Mouse (Mus musculus): ENCODE results near the gene Sdhc.
"Not testable (repeated sequence)": the region's sequence is repeated elsewhere in the genome, so short reads cannot be mapped to it uniquely, and the experiment has no call there.

Gene Sdhc

DNA sequence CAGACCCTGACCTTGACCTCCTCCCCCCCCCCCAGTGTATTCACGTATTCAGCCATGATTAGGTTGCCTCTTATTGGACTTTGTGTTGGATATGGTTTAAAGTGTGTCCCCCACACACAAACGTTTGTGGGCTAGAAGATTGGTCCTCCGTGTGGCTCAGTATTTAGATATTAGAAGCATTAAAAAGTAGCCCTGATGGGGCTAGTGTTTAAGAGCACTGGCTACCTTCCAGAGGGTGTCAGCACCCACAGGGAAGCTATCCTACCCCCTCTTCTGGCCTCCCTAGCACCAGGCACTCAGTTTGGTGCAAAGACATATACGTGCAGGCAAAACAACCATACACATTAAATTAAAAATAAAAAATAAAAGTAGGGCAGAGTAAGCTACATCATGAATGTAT, 37.4 kb downstream of the Sdhc start:
- DNase-seq (ENCODE audit: low spot score in 2 of 2) = no peak

DNA sequence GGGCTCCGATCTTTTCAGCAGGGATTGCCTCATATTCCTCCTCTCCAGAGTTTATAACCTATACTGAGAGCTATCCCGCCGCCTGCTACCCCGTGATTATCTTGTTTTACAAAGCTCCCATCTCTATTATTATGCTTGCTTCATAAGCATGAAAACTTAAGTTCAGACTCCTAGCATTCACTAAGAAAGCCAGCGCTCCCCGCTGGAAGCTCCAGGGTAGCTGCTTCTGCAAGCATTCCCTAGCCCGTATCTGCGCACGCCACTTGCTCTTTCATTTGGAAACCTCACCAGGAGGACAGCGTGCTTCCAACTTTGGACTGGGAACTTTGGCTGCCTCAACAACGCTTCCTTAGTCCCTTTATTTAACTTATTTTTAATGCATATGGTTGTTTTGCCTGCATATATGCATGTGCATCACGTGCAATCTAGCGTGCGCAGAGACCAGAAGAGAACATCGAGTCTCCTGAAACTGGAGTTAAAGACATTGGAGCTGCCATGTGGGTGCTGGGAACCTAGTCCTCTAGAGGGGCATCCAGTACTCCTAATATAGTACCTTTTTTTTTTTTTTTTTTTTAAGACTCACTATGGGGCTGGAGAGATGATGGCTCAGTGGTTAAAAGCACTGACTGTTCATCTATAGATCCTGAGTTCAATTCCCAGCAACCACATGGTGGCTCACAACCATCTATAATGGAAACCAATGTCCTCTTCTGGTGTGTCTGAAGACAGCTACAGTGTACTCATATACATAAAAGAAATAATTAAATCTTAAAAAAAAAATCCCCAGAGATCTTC, 38.4 kb downstream of the Sdhc start:
- DNase-seq (ENCODE audit: low spot score in 2 of 2) = peak in 1 of 2 experiments; percentile 25

- DNase-seq (ENCODE audit: low spot score in 2 of 2) = peak; percentile 86 to 88
Observed at GRCm38 (mm10) chr1:171111020-171111780, 39.2 kb downstream of the Sdhc start.

DNA sequence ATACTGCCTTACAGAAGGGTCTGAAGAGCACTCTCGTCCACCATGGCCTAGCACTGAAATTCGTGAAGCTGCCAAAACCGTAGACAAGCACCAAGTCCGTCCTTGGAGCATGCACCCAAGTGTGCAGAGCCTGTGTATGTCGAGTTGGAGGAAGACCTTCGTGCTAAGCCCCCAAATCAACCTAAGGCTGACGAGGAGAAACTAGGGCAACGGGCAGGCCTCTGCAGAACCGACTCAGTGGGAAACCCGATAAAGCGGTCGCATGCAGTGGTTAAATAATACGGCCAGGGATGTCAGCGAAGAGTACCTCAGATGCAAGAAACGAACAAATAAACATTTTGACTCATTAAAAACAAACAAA, 39.8 kb downstream of the Sdhc start:
- no peak for DNase-seq (ENCODE audit: low spot score in 2 of 2)

DNA sequence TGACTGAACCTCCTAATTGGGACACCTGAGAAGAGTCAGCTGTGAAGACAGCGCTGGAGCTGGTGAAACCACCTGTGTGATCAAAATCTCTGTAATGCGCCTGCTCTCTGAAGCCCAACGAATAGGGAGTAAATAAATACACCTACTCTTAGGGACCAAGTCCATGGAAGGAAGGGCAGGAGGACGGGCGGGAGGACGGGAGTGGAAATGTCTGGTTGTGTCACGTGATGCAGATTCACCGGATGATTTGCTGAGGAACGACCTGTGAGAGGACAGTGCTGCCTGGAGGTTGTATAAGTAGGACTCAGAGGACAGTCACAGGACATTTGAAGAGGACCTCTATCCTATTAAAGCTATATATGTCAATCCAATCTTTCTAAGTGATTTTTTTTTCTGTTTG, 40.8 kb downstream of the Sdhc start:
- no peak for DNase-seq (ENCODE audit: low spot score in 2 of 2)

DNA sequence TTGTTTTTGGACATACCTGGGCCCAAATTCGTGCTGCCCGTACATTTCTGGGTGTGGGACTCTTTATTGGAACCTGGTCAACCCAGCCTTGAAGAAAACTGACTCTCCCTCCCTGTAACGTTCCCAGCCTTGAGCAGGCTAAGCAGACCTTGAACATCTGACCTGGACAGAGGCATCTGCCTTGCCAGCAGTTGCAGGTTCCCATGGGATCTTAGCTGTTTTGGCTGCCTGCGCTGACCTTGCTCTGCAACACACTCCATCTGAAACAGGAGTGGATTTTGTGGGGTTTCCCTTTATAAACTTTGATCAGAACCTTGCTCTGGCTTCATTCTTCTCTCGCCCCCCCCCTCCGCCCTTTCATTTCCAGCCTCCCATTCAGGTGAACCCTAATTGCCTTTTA, 45.2 kb downstream of the Sdhc start:
- DNase-seq (ENCODE audit: low spot score in 2 of 2) = no peak

DNA sequence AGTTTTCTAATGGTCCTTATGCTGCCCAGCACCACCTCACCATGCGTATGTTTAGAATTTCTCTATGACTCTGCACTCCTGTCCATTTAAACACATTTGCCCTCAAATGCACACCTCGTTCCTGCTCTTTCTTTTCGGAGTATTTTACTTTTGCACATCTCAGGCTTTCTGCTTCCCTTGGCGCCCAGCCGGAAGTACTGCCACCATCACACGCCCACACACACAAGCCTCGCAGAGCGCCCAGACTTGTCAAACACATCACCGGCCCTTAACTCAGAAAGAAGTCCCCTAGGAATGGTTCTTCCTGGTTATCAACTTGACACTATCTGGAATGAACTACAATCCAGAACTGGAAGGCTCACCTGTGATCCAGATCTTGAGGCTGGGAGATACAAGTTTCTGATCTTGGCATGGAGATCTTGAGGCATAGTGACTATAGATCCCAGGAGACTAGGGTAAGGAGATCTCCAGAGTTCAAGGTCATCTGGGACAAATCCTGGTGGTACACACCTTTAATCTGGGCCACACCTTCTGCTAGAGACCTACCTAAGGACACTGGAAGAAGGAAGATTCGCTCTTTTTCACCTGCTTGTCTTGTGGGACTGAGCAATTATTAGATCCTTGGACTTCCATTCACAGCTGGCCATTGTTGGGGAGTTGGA, 47.1 kb downstream of the Sdhc start:
- DNase-seq (ENCODE audit: low spot score in 2 of 2) = no peak

- peak; percentile 73 to 76 for DNase-seq (ENCODE audit: low spot score in 2 of 2)
Observed at GRCm38 (mm10) chr1:171102547-171103177, 47.7 kb downstream of the Sdhc start.

GRCm38 (mm10) chr1:171101733-171102546, 48.5 kb downstream of the Sdhc start:
- DNase-seq (ENCODE audit: low spot score in 2 of 2) = peak; percentile 77 to 94

- DNase-seq (ENCODE audit: low spot score in 2 of 2) = no peak
Observed at GRCm38 (mm10) chr1:171101033-171101432, 49.4 kb downstream of the Sdhc start.

- DNase-seq (ENCODE audit: low spot score in 2 of 2) = no peak
Observed at GRCm38 (mm10) chr1:171097612-171098011, 52.8 kb downstream of the Sdhc start.

GRCm38 (mm10) chr1:171097136-171097535, 53.3 kb downstream of the Sdhc start:
- no peak for DNase-seq (ENCODE audit: low spot score in 2 of 2)

DNA sequence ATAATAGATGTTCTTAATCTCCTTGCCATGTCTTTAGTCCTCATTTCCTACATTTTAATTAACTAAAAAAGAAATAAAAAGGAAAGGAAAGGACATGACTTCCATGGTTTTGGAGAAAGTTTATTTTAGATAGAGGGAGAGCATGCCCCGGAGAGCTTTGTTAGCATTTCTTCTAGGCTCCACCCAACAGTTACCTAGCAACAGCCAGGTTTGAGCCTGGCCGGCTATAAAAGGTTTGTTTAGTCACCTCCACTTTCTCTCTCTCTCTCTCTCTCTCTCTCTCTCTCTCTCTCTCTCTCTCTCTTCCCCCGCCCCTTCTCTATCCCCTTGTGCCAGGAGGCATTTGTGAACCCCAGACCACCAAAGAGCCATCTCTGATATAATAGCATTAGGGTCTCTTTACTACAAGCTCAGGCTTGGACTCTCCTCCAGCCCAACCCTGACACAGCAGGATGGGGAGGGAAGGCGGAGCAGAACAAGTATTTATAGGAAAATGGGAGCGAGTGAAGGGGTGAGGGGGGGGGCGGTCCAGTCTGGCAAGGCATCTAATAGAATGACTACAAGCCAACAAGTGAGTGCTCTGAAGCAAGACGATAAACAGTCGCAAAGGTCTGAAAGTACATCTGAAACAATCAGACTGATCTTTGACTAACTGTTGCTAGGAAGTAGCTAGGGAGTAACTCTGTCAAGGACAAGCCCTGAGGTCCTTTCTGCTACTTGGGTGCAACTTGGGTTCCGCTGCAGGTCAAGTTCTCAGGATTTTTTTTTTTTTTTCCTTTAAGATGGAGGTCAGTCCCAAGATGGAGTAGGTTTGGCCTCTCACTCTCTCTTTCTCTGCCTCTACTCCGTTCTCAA, 54.1 kb downstream of the Sdhc start:
- DNase-seq (ENCODE audit: low spot score in 2 of 2) = no peak

DNA sequence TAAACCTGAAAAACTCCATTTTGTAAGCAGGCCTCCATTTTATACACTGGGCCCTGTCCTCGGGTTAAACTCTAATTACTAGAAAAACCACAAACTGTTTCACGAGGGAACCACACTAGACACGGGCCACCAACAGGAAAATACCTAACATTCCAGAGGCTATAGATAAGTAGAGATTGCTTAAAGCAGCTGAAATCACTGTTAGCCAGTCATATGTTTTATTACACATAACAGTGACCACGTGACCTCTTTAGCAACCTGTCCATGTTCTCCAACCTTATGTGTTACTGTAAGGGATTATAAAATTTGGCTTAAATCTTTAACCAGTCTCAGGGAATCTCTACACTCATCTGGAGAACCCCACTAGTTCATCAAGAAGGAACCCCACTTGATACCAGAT, 56.0 kb downstream of the Sdhc start:
- no peak for DNase-seq (ENCODE audit: low spot score in 2 of 2)

- DNase-seq (ENCODE audit: low spot score in 2 of 2) = no peak
Observed at GRCm38 (mm10) chr1:171090761-171091160, 59.6 kb downstream of the Sdhc start.

GRCm38 (mm10) chr1:171089891-171090290, 60.5 kb downstream of the Sdhc start:
- DNase-seq (ENCODE audit: low spot score in 2 of 2) = no peak

- DNase-seq (ENCODE audit: low spot score in 2 of 2) = not testable (repeated sequence)
Observed at GRCm38 (mm10) chr1:171088237-171088869, 62.0 kb downstream of the Sdhc start.

DNA sequence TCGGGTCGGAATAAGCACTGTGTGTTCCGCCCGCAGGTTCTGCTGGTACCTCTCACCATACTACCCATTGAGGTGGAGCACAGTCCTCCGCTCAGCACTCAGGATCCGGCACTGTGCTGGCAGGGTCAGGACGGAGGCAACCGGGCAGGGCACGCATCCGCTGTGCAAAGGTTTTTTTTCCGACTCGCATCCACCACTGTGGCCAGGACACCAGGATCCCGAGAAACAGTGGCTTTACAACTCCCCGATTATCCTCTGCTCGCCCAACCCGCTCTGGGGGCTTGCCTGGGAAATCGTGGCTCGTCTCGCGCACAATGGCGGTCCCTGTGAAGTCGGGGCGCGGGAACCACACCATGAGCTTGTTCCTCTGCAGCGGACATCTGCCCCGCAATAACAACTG, 64.7 kb downstream of the Sdhc start:
- no peak for DNase-seq (ENCODE audit: low spot score in 2 of 2)

DNA sequence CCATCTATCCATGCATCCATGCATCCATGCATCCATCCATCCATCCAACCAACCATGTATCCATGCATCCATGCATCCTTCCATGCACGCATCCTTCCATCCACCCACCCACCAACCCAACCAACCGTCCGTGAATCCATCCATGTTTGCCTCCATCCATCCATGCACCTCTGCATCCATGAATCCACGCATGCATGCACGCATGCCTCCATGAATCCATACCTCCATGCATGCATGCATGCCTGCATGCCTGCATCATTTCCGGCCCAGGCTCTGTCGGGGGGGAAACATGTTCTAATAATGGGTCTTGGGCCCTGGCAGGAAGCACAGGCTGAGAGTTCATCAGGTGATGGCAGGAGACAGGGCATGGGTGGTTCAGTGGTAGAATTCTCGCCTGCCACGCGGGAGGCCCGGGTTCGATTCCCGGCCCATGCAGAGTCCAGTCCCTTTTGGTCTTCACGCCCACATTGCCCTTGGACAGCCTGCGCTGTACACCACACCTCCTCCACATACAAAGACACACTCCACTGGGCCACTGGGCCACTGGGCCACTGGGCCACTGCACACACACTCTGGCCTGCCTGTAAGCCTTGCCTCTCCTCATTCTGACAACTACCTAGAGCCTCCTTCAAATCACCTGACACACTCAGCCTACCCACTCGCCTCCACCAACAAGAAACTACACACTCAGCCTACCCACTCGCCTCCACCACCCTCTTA, 68.7 kb downstream of the Sdhc start:
- DNase-seq (ENCODE audit: low spot score in 2 of 2) = not testable (repeated sequence)
